Mouse (Mus musculus): ENCODE results near the gene Erc2. TPM values are rescaled to one million over a fixed set of nuclear protein-coding genes. Genes with fewer than 3 reads are reported as not detected.

Gene Erc2
- total and polyA plus RNA-seq, 2 experiments from 2014 or later, result 94.0 to 119 TPM

GRCm38 (mm10) chr14:27642981-27643380 lies 20.8 kb downstream of the Erc2 start:
- H3K27ac ChIP-seq (ENCODE audit: low read depth, low read length), result no peak overlapping the region
- no peak for ATAC-seq (ENCODE audit: low FRiP score)
- H3K9me3 ChIP-seq (ENCODE audit: low read length), result no peaks in the 10 kb centered on the region
- DNase-seq (ENCODE audit: low spot score), result no peak
- WGBS, result 57% methylated on average over 2 of the region's 2 CpGs
- no peak overlapping the region for H3K4me3 ChIP-seq (ENCODE audit: low read depth, low read length)
- no peak overlapping the region for H3K4me2 ChIP-seq (ENCODE audit: low read depth, low read length, poor library complexity, severe bottlenecking)
- H3K27me3 ChIP-seq (ENCODE audit: insufficient read depth, low read length), result no peaks in the 10 kb centered on the region
- 0 out of 2 replicates have a peak, but pooled peaks cover 3% of the 10 kb centered on the region for H3K4me1 ChIP-seq (ENCODE audit: insufficient read depth, low read length)
- TF ChIP-seq CTCF (IDR thresholded peaks at IDR 0.05), result no peak
- H3K9ac ChIP-seq (replicated peaks; ENCODE audit: low read length, poor library complexity, severe bottlenecking), result no peak overlapping the region
- no peaks in the 10 kb centered on the region for H3K36me3 ChIP-seq (ENCODE audit: insufficient read depth, low read length)

- 36% methylated on average over 11 of the region's 11 CpGs for WGBS
- H3K27ac ChIP-seq (ENCODE audit: low read depth, low read length), result no peak overlapping the region
- H3K36me3 ChIP-seq (ENCODE audit: insufficient read depth, low read length), result peaks cover 15% of the 10 kb centered on the region
- H3K4me1 ChIP-seq (ENCODE audit: insufficient read depth, low read length), result no peaks in the 10 kb centered on the region
- H3K4me3 ChIP-seq (ENCODE audit: low read depth, low read length), result no peak overlapping the region
- no peak for TF ChIP-seq CTCF (IDR thresholded peaks at IDR 0.05)
- no peak overlapping the region for H3K9ac ChIP-seq (replicated peaks; ENCODE audit: low read length, poor library complexity, severe bottlenecking)
- no peak for DNase-seq (ENCODE audit: low spot score)
- no peaks in the 10 kb centered on the region for H3K9me3 ChIP-seq (ENCODE audit: low read length)
- H3K4me2 ChIP-seq (ENCODE audit: low read depth, low read length, poor library complexity, severe bottlenecking), result no peak overlapping the region
- no peaks in the 10 kb centered on the region for H3K27me3 ChIP-seq (ENCODE audit: insufficient read depth, low read length)
- no peak for ATAC-seq (ENCODE audit: low FRiP score)
Observed at GRCm38 (mm10) chr14:27654670-27655069, 32.4 kb downstream of the Erc2 start.

GRCm38 (mm10) chr14:27658616-27659015 lies 36.4 kb downstream of the Erc2 start:
- Histone ChIP-seq H3K36me3 (ENCODE audit: insufficient read depth, low read length) (peaks cover 10% of the 10 kb centered on the region), H3K4me1 (ENCODE audit: insufficient read depth, low read length) (no peaks in the 10 kb centered on the region), H3K4me2 (ENCODE audit: low read depth, low read length, poor library complexity, severe bottlenecking) (no peak overlapping the region), H3K4me3 (ENCODE audit: low read depth, low read length) (no peak overlapping the region), H3K27me3 (ENCODE audit: insufficient read depth, low read length) (no peaks in the 10 kb centered on the region), H3K27ac (ENCODE audit: low read depth, low read length) (no peak overlapping the region), H3K9me3 (ENCODE audit: low read length) (no peaks in the 10 kb centered on the region), H3K9ac (replicated peaks; ENCODE audit: low read length, poor library complexity, severe bottlenecking) (no peak overlapping the region)
- 83% methylated on average over 3 of the region's 3 CpGs for WGBS
- DNase-seq (ENCODE audit: low spot score) (peak; percentile 4), ATAC-seq (ENCODE audit: low FRiP score) (no peak)
- no peak for TF ChIP-seq CTCF (IDR thresholded peaks at IDR 0.05)

- WGBS, result 58% methylated on average over 4 of the region's 4 CpGs
- DNase-seq (ENCODE audit: low spot score), result peak; percentile 39
- no peak for ATAC-seq (ENCODE audit: low FRiP score)
- Histone ChIP-seq H3K27me3 (ENCODE audit: insufficient read depth, low read length) (no peaks in the 10 kb centered on the region), H3K4me3 (ENCODE audit: low read depth, low read length) (no peak overlapping the region), H3K27ac (ENCODE audit: low read depth, low read length) (no peak overlapping the region), H3K4me1 (ENCODE audit: insufficient read depth, low read length) (no peaks in the 10 kb centered on the region), H3K9ac (replicated peaks; ENCODE audit: low read length, poor library complexity, severe bottlenecking) (no peak overlapping the region), H3K9me3 (ENCODE audit: low read length) (no peaks in the 10 kb centered on the region), H3K4me2 (ENCODE audit: low read depth, low read length, poor library complexity, severe bottlenecking) (no peak overlapping the region), H3K36me3 (ENCODE audit: insufficient read depth, low read length) (peaks cover 3% of the 10 kb centered on the region; the same call in 1 of the 2 replicates)
- no peak for TF ChIP-seq CTCF (IDR thresholded peaks at IDR 0.05)
Observed at GRCm38 (mm10) chr14:27661466-27661865, 39.2 kb downstream of the Erc2 start.

GRCm38 (mm10) chr14:27662251-27662650 lies 40.0 kb downstream of the Erc2 start:
- Histone ChIP-seq H3K4me3 (ENCODE audit: low read depth, low read length) (no peak overlapping the region), H3K27me3 (ENCODE audit: insufficient read depth, low read length) (no peaks in the 10 kb centered on the region), H3K9ac (replicated peaks; ENCODE audit: low read length, poor library complexity, severe bottlenecking) (no peak overlapping the region), H3K4me1 (ENCODE audit: insufficient read depth, low read length) (no peaks in the 10 kb centered on the region), H3K36me3 (ENCODE audit: insufficient read depth, low read length) (peaks cover 3% of the 10 kb centered on the region; the same call in 1 of the 2 replicates), H3K27ac (ENCODE audit: low read depth, low read length) (no peak overlapping the region), H3K9me3 (ENCODE audit: low read length) (no peaks in the 10 kb centered on the region), H3K4me2 (ENCODE audit: low read depth, low read length, poor library complexity, severe bottlenecking) (no peak overlapping the region)
- no peak for TF ChIP-seq CTCF (IDR thresholded peaks at IDR 0.05)
- DNase-seq (ENCODE audit: low spot score), result peak; percentile 67
- ATAC-seq (ENCODE audit: low FRiP score), result no peak

- H3K9ac ChIP-seq (replicated peaks; ENCODE audit: low read length, poor library complexity, severe bottlenecking), result no peak overlapping the region
- no peaks in the 10 kb centered on the region for H3K36me3 ChIP-seq (ENCODE audit: insufficient read depth, low read length)
- H3K27me3 ChIP-seq (ENCODE audit: insufficient read depth, low read length), result no peaks in the 10 kb centered on the region
- ATAC-seq (ENCODE audit: low FRiP score) (no peak), DNase-seq (ENCODE audit: low spot score) (no peak)
- no peaks in the 10 kb centered on the region for H3K9me3 ChIP-seq (ENCODE audit: low read length)
- 80% methylated on average over 11 of the region's 11 CpGs for WGBS
- no peak overlapping the region for H3K27ac ChIP-seq (ENCODE audit: low read depth, low read length)
- H3K4me3 ChIP-seq (ENCODE audit: low read depth, low read length), result no peak overlapping the region
- H3K4me1 ChIP-seq (ENCODE audit: insufficient read depth, low read length), result no peaks in the 10 kb centered on the region
- no peak for TF ChIP-seq CTCF (IDR thresholded peaks at IDR 0.05)
- no peak overlapping the region for H3K4me2 ChIP-seq (ENCODE audit: low read depth, low read length, poor library complexity, severe bottlenecking)
Observed at GRCm38 (mm10) chr14:27667016-27667852, 45.0 kb downstream of the Erc2 start.

All from midbrain, postnatal 0 days (tissue).